Mouse (Mus musculus) fibroblast of lung, adult 2 months (primary cell): ENCODE measurements around the gene Muc4.
A peak's percentile ranks its signal among the peaks of the same experiment; 100 is the strongest.

Source experiments
- DNase-seq: peaks from one replicate; pipeline ENCODE4 v3.0.0-alpha.2; 2011; ENCODE audit warnings: low read depth

Gene Muc4

DNA sequence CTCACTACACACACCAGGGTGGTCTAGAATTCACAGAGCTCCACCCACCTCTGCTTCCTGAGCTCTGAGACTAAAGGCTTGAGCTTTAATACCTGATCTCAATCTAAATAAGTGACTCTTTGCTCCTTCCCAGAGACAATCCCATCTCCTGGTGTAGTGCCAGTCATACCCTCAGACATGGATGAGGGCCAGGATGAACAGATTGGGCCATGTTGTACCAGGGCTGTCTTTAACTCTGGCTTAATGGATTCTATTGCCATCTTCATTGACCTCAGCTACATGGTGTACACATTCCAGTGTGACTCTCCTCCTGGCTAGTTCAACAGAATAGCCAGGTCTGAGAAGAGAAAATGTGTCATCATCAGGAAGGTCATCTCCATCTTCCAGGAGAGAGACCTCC is 9.2 kb upstream of the Muc4 start:
- no peak for DNase-seq

GRCm38 (mm10) chr16:32728240-32728639 is 7.4 kb upstream of the Muc4 start:
- peak; percentile 49 for DNase-seq

GRCm38 (mm10) chr16:32728730-32729129 is 7.0 kb upstream of the Muc4 start:
- DNase-seq: no peak

DNA sequence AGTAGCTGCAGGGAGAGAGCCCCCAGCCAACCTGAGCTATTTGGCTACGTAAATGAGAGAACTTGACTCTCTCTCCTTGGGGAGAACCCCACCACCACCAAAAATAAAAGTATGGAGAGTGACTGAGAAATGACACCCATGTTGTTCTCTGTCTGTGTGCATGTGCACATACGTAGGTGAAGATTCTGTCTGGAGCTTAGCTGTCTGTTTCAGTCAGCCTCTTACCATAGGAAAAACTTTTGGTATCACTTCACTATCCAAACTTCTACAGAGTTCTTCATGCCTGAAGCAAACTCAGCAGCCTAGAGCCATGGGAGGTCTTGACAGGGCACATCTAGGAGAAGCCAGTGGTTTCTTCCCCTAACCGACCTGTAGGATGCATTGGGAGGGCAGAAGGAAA is 2.5 kb upstream of the Muc4 start:
- DNase-seq: no peak

DNA sequence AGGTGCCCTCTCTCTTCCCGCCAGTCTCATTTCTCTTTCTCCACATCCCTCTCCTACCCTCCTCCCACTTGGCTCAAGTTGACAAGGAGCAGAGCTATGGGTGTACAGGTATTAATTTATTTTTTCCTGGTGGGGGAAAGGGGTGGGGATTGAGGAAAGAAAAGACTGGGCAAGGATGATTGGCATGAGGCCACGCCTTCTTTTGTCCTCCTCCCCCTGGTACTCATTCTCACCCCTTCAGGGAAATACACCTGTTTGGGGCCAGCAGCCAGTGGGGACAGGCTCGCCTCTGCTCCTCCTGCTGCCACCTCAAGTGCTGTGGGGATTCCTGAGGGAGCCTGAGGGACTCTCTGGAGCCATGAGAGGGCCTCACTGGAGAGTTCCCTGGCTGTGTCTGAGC is 336 bp downstream of the Muc4 start:
- DNase-seq: no peak

DNA sequence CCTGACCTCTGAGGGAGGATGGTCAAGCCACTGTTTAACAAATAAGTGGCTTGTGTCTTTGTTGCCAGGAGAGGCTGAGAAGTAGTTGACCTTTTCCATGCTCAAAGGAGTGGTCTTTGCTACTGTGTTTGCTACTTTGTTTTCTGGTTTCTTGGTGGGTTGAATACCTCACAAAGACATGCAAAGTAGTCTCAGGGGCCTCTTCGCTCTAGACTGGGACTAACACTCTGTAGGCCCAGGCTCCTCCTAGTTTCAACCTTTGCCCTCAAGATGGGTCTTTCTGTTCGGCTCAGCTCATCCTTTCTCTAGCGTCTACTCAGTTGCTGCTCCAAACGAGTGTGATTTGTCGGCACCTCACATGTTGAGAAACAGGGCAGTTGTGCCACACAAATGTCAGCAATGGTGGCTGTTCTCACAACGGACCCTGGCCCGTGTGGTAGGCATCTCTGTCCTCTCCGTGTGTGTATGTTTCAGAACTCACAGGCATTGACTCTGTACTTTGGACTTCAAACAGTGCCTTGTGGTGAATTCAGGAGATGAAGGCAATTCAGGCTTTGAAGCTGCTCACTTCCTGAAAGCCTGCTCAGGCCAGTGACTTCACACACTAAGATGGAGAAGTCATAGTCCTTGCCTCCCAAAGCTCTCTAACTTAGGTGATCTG is 4.4 kb downstream of the Muc4 start:
- DNase-seq: no peak

DNA sequence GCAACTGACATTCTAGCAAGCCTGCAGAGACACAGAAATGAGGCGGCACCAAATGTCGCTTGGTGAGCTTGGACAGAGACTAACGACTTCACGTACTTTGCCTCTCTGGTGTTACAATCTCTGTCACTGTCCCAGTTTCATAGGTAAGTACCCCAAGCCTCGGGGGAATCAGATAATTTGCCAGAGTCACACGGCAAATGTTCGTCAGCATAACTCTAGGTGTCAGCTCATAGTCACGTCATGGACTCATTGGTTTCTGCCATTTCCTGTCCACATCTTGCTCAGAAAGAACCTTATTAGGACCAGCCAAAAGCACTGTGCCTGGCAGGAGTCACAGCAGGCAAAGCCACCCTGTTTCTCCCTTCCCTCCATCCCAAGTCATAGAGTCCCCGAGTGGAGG is 5.7 kb downstream of the Muc4 start:
- no peak for DNase-seq

- no peak for DNase-seq
Measured at GRCm38 (mm10) chr16:32742712-32743111, 7.0 kb downstream of the Muc4 start.

GRCm38 (mm10) chr16:32745852-32746251 is 10.2 kb downstream of the Muc4 start:
- DNase-seq: no peak

- no peak for DNase-seq
Measured at GRCm38 (mm10) chr16:32750242-32751127, 14.8 kb downstream of the Muc4 start.

GRCm38 (mm10) chr16:32764550-32764949 is 28.9 kb downstream of the Muc4 start:
- DNase-seq: no peak

DNA sequence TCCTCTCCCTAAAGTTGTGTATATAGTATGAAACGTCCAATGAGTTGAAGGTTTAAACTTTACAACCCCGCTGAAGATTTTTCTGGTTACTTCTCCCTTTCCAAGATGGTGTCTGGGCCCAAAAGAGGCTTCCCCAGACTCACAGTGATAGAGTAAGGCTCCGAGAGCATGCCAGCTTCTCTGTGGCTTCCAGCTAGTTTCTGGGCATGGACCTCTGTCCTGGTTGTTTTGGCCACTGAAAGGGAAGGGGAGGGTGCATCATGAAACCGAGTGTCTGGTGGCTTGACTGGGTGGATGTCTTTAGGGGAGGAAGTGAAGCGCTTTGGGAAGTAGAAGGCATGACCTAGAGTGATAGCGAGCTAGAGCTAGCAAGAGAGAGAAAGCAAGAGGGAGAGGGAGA is 29.3 kb downstream of the Muc4 start:
- no peak for DNase-seq

- DNase-seq: no peak
Measured at GRCm38 (mm10) chr16:32766904-32767303, 31.2 kb downstream of the Muc4 start.

DNA sequence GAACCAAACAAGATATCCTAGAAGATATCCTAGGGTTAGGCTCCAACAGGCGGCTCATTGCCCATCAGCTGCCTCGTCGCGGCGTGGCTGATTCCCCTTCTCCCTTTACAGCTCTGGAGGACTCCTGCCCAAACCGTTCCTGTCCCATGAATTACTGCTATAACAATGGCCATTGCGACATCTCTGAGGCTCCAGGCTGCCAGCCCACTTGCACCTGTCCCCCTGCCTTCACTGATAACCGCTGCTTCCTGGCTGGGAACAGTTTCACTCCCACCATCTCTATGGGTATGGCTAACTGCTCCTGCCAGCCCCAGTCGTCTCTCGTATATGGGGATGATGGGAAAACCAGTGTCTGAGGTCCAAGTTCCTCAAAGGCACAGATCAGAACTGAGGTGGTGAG is 41.0 kb downstream of the Muc4 start:
- no peak for DNase-seq

DNA sequence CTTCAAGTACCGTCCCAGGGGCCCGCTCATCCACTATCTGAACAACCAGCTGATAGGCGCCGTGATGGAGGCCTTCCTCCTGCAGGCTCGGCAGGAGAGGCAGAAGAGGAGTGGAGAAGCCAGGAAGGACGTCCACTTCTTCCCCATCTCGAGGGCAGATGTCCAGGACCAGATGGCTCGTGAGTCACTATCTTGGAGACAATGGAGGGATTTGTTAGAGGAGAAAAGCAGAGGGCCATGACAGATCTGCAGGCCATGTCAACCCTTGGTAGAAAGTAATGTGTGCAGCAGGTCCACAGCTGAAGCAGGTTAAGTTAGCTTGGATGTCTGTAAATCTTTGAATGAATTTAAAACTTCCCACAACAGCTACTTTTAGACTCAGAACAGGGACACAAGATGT is 43.3 kb downstream of the Muc4 start:
- no peak for DNase-seq

DNA sequence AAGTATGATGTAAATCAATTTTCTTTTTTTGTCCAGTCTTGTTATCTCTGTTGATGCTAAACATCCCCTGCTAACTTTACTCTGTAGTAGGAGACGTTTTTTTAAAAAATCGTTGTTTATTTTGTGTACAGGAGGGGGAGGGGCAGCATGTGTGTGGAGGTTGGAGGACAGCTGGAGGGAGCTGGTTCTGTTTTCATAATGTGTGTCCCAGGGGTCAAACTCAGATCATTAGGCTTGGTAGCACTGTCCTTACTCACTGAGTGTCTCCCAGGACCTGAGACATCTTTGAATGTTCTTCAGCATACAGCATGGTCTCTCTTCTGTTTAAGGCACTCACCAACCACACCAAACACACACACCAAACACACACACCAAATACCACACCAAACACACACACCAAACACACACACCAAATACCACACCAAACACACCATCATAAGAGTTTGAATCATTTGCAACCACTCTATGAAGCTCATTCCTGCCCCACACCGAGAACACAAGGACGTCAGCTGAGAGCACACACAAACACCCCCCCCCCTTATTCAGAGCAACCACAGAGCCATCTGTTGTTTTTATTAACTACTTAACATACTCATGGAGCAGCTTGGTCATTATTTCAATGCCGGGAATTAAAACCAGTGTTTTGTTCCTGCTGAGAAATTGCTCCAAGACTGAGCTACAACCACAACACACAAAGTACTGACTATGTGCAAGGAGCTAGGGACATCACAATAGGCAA is 47.8 kb downstream of the Muc4 start:
- no peak for DNase-seq

- no peak for DNase-seq
Measured at GRCm38 (mm10) chr16:32784840-32785239, 49.2 kb downstream of the Muc4 start.

- DNase-seq: no peak
Measured at GRCm38 (mm10) chr16:32790056-32790455, 54.4 kb downstream of the Muc4 start.

GRCm38 (mm10) chr16:32795177-32795576 is 59.5 kb downstream of the Muc4 start:
- DNase-seq: no peak

- no peak for DNase-seq
Measured at GRCm38 (mm10) chr16:32796676-32797425, 61.2 kb downstream of the Muc4 start.

GRCm38 (mm10) chr16:32797426-32797689 is 61.7 kb downstream of the Muc4 start, which contains the start of gene Muc20:
Gene Muc20, minus strand, starts transcription at chr16:32797435.
- DNase-seq: no peak

GRCm38 (mm10) chr16:32803252-32803853 is 67.7 kb downstream of the Muc4 start:
- DNase-seq: peak; percentile 46
